1 mouse cellular context compared by ENCODE assay signal in genomic region chr5:121209755-121210600, GRCm38 (mm10).
TF ChIP-seq lines count a peak whose summit lies in the region.

No protein-coding gene starts in this region.

TF ChIP-seq in CH12.LX, 34 proteins besides CTCF, POLR2A, EP300 and RAD21:
- TF ChIP-seq E2F4 (IDR thresholded peaks at IDR 0.05; ENCODE audit: insufficient replicate concordance, low read depth, low read length) = no peak
- TF ChIP-seq ZMIZ1 (IDR thresholded peaks at IDR 0.05; ENCODE audit: low read depth, low read length) = peak; percentile 68; the same call in 1 of the 2 replicates
- no peak for TF ChIP-seq ELF1 (IDR thresholded peaks at IDR 0.05; ENCODE audit: low read depth, low read length)
- TF ChIP-seq ZC3H11A (IDR thresholded peaks at IDR 0.05; ENCODE audit: low read depth, low read length) = no peak
- peak; percentile 93; the same call in 1 of the 2 replicates for TF ChIP-seq POLR2AphosphoS2 (IDR thresholded peaks at IDR 0.05; ENCODE audit: low read depth, low read length)
